Mouse (Mus musculus) CH12.LX (cell line): ENCODE data around the gene Apopt1. TPM values are rescaled to one million over a fixed set of nuclear protein-coding genes. Genes with fewer than 3 reads are reported as not detected.

Experiments
- DNase-seq: peaks from one replicate; pipeline ENCODE4 v3.0.0-alpha.2; 2013; ENCODE audit errors: extremely low read depth
- H3K27ac ChIP-seq: 2 replicates; pipeline ENCODE4 v1.5.1; 2012; ENCODE audit warnings: low read depth, mild to moderate bottlenecking, control low read depth, moderate library complexity; ENCODE audit not compliant: insufficient read depth
- H3K27me3 ChIP-seq: replicated peaks from 2 replicates; pipeline ENCODE3; 2012; ENCODE audit warnings: inconsistent platforms
- H3K36me3 ChIP-seq, 2 experiments: replicated peaks in 1 of 2; 2 replicates each; pipeline versions ENCODE3 to v1.6.1; 2012; ENCODE audit warnings: inconsistent platforms in 1 of 2, low read length in 1 of 2, mild to moderate bottlenecking in 1 of 2, mixed read lengths in 1 of 2, moderate library complexity in 1 of 2; ENCODE audit not compliant: control insufficient read depth in 1 of 2, insufficient read depth in 1 of 2
- H3K4me1 ChIP-seq, 2 experiments: 2 replicates each; pipeline ENCODE4 v1.6.1; 2012; ENCODE audit warnings: inconsistent platforms in 1 of 2, moderate library complexity in 1 of 2; ENCODE audit not compliant: insufficient read depth in 2 of 2, control insufficient read depth in 1 of 2
- H3K4me2 ChIP-seq: 2 replicates; pipeline ENCODE4 v1.6.1; 2012; ENCODE audit warnings: low read depth, mild to moderate bottlenecking, control low read depth; ENCODE audit not compliant: poor library complexity, insufficient read depth, severe bottlenecking
- H3K4me3 ChIP-seq, 3 experiments: fragments of 150-350 bp in 1 of 3; sonication (generic) in 1 of 3; replicated peaks in 1 of 3; 2 replicates each; pipeline versions ENCODE3 to v1.5.1; 2011 to 2012; ENCODE audit warnings: low read depth in 2 of 3, low read length in 2 of 3, mild to moderate bottlenecking in 2 of 3, moderate library complexity in 2 of 3, control low read depth in 1 of 3, improper control_type of control experiment in 1 of 3, inconsistent platforms in 1 of 3, mixed read lengths in 1 of 3; ENCODE audit not compliant: poor library complexity in 1 of 3
- H3K79me2 ChIP-seq: replicated peaks from 2 replicates; pipeline ENCODE4 v1.6.1; 2012; ENCODE audit warnings: mild to moderate bottlenecking, moderate library complexity; ENCODE audit not compliant: control insufficient read depth, poor library complexity, insufficient read depth, severe bottlenecking; ENCODE audit errors: extremely low read depth
- H3K9ac ChIP-seq: 2 replicates; pipeline ENCODE4 v1.6.1; 2012; ENCODE audit warnings: low read depth, mild to moderate bottlenecking, control low read depth, moderate library complexity; ENCODE audit not compliant: insufficient read depth
- H3K9me3 ChIP-seq: replicated peaks from 2 replicates; pipeline ENCODE3; 2012; ENCODE audit warnings: low read length, inconsistent platforms, mixed read lengths
- BHLHE40 ChIP-seq: IDR thresholded peaks from 2 replicates; pipeline ENCODE4 v1.6.1; 2011; ENCODE audit warnings: mild to moderate bottlenecking, low read depth, low read length, improper control_type of control experiment
- CTCF ChIP-seq, 2 experiments: IDR thresholded peaks in 1 of 2; conservative IDR thresholded peaks in 1 of 2; 2 replicates each; pipeline ENCODE4 v1.5.1; 2011 to 2012; ENCODE audit warnings: low read depth in 2 of 2, low read length in 2 of 2, improper control_type of control experiment in 1 of 2, inconsistent platforms in 1 of 2, mild to moderate bottlenecking in 1 of 2, moderate library complexity in 1 of 2
- EP300 ChIP-seq: IDR thresholded peaks from 2 replicates; pipeline ENCODE4 v1.6.1; 2011; ENCODE audit warnings: low read length, improper control_type of control experiment
- ETS1 ChIP-seq: conservative IDR thresholded peaks from 2 replicates; pipeline ENCODE4 v1.6.1; 2012; ENCODE audit warnings: low read depth, mild to moderate bottlenecking, inconsistent platforms, low read length, improper control_type of control experiment, moderate library complexity
- HCFC1 ChIP-seq: IDR thresholded peaks from 2 replicates; pipeline ENCODE4 v1.6.1; 2012; ENCODE audit warnings: low read depth, mild to moderate bottlenecking, inconsistent platforms, low read length, improper control_type of control experiment
- JUN ChIP-seq: IDR thresholded peaks from 2 replicates; pipeline ENCODE4 v1.6.1; 2011; ENCODE audit warnings: low read depth, mild to moderate bottlenecking, low read length, improper control_type of control experiment, moderate library complexity; ENCODE audit not compliant: insufficient read depth
- MAFK ChIP-seq: IDR thresholded peaks from 2 replicates; pipeline ENCODE4 v1.6.1; 2011; ENCODE audit warnings: low read length, improper control_type of control experiment; ENCODE audit not compliant: insufficient replicate concordance
- MAX ChIP-seq: IDR thresholded peaks from 2 replicates; pipeline ENCODE4 v1.6.1; 2011; ENCODE audit warnings: low read length, improper control_type of control experiment
- MAZ ChIP-seq: IDR thresholded peaks from 2 replicates; pipeline ENCODE4 v1.6.1; 2012; ENCODE audit warnings: low read depth, mild to moderate bottlenecking, inconsistent platforms, low read length, improper control_type of control experiment, moderate library complexity
- PAX5 ChIP-seq: IDR thresholded peaks from 2 replicates; pipeline ENCODE4 v1.6.1; 2012; ENCODE audit warnings: low read length, inconsistent platforms, mixed read lengths
- POLR2A ChIP-seq: IDR thresholded peaks from 2 replicates; pipeline ENCODE4 v1.6.1; 2011; ENCODE audit warnings: low read depth, mild to moderate bottlenecking, improper control_type of control experiment, low read length
- SIN3A ChIP-seq: IDR thresholded peaks from 2 replicates; pipeline ENCODE4 v1.6.1; 2012; ENCODE audit warnings: low read length, improper control_type of control experiment, inconsistent platforms
- SMC3 ChIP-seq: IDR thresholded peaks from 2 replicates; pipeline ENCODE4 v1.6.1; 2011; ENCODE audit warnings: low read depth, low read length, improper control_type of control experiment
- TCF12 ChIP-seq: IDR thresholded peaks from 2 replicates; pipeline ENCODE4 v1.6.1; 2014; ENCODE audit warnings: low read depth, mild to moderate bottlenecking, inconsistent platforms, low read length, improper control_type of control experiment
- UBTF ChIP-seq: IDR thresholded peaks from 2 replicates; pipeline ENCODE4 v1.6.1; 2012; ENCODE audit warnings: low read depth, mild to moderate bottlenecking, inconsistent platforms, low read length, improper control_type of control experiment, moderate library complexity
- USF2 ChIP-seq: conservative IDR thresholded peaks from 2 replicates; pipeline ENCODE4 v1.6.1; 2011; ENCODE audit warnings: low read depth, low read length, improper control_type of control experiment
- ZNF384 ChIP-seq: IDR thresholded peaks from 2 replicates; pipeline ENCODE4 v1.6.1; 2012; ENCODE audit warnings: low read depth, low read length, improper control_type of control experiment, inconsistent platforms
- dilution Hi-C: fragments of 300-500 bp; cut with MboI; formaldehyde crosslinking; loops from 2 replicates; pipeline ENCODE4 v1.14.3; 2020; ENCODE audit warnings: low sequenced_read_pairs; ENCODE audit not compliant: extremely low pct_unique_long_range_greater_than_20kb, extremely low pct_ligation_motif_present
- in situ Hi-C: fragments of 300-500 bp; cut with MboI; formaldehyde crosslinking; loops from 3 replicates; pipeline ENCODE4 v1.14.3; 2019; ENCODE audit warnings: low sequenced_read_pairs, low pct_ligation_motif_present, low pct_unique_long_range_greater_than_20kb, mixed read lengths
- polyA plus RNA-seq: library from polyadenylated mRNA; unstranded; fragments of >175 nt; gene quantifications from 2 replicates; pipeline ENCODE4 v1.2.1, GENCODE M21; 2012; ENCODE audit warnings: low read depth; ENCODE audit not compliant: insufficient read length
- total RNA-seq, 2 experiments: library from RNA; depleted of rRNA; stranded (reverse); fragments of 300-350 nt in 1 of 2; fragments of >200 nt in 1 of 2; gene quantifications; 2 replicates each; pipeline ENCODE4 v1.2.3; 2012 to 2014

Apopt1 gene
- total and polyA plus RNA-seq, 3 experiments: 36.0 to 49.1 (median 43.6) TPM

- Histone ChIP-seq H3K4me2 (no peak overlapping the region), H3K36me3 (peaks cover 47 to 85% of the 10 kb centered on the region in 2 experiments), H3K4me3 (no peak overlapping the region), H3K79me2 (no peaks in the 10 kb centered on the region), H3K27ac (no peak overlapping the region), H3K27me3 (no peaks in the 10 kb centered on the region), H3K9ac (no peak overlapping the region), H3K4me1 (peaks cover 23 to 52% of the 10 kb centered on the region in 2 experiments), H3K9me3 (no peaks in the 10 kb centered on the region)
- no peak for TF ChIP-seq SIN3A
- TF ChIP-seq SMC3: no peak
- TF ChIP-seq HCFC1: no peak
- no peak for TF ChIP-seq EP300
- no peak for TF ChIP-seq MAZ
- no peak for TF ChIP-seq JUN
- no peak for TF ChIP-seq POLR2A
- TF ChIP-seq TCF12: no peak
- TF ChIP-seq ETS1: no peak
- TF ChIP-seq MAX: no peak
- TF ChIP-seq UBTF: no peak
- no peak for TF ChIP-seq USF2
- no peak for TF ChIP-seq PAX5
- TF ChIP-seq CTCF (conservative IDR thresholded peaks at IDR 0.05 in 1 of 2, IDR thresholded peaks at IDR 0.05 in 1 of 2; ENCODE audit: low read depth in 2 of 2, low read length in 2 of 2): no peak
- no peak for TF ChIP-seq BHLHE40
- TF ChIP-seq MAFK: no peak
- no peak for TF ChIP-seq ZNF384
- in situ Hi-C loops: loop anchor here (5.0 kb wide), 1 partner anchor 39 kb away; no protein-coding TSS in a partner anchor
- DNase-seq: no peak
- dilution Hi-C loops: no loop called here
Measured at GRCm38 (mm10) chr12:111798493-111798892, 85.4 kb downstream of the Apopt1 start.

GRCm38 (mm10) chr12:111800459-111801183, 87.6 kb downstream of the Apopt1 start:
- Histone ChIP-seq H3K9me3 (no peaks in the 10 kb centered on the region), H3K79me2 (no peaks in the 10 kb centered on the region), H3K4me3 (no peak overlapping the region), H3K4me2 (no peak overlapping the region), H3K9ac (no peak overlapping the region), H3K27ac (no peak overlapping the region), H3K36me3 (peaks cover 65 to 95% of the 10 kb centered on the region in 2 experiments), H3K27me3 (no peaks in the 10 kb centered on the region), H3K4me1 (peaks cover 13 to 33% of the 10 kb centered on the region in 2 experiments)
- TF ChIP-seq BHLHE40: no peak
- dilution Hi-C loops: no loop called here
- no peak for DNase-seq
- in situ Hi-C loops: no loop called here
